Mouse (Mus musculus) midbrain, embryonic 14.5 days (tissue): ENCODE data around the gene Sdc4. TPM values are rescaled to one million over a fixed set of nuclear protein-coding genes. Genes with fewer than 3 reads are reported as not detected.

Experiments used
- ATAC-seq: fragments of 200-750 bp; cut with Nextera tagmentation; 2 replicates; pipeline ENCODE4 v1.8.0; 2017; ENCODE audit warnings: moderate number of reproducible peaks, moderate library complexity; ENCODE audit not compliant: low FRiP score, low TSS enrichment
- DNase-seq: peaks from one replicate; pipeline ENCODE4 v3.0.0-alpha.2; 2015
- H3K27ac ChIP-seq: fragments of 300-500 bp; sonication (generic); replicated peaks from 2 replicates; pipeline ENCODE4 v1.5.1; 2014; ENCODE audit warnings: mild to moderate bottlenecking, low read depth, low read length, moderate library complexity
- H3K27me3 ChIP-seq: fragments of 300-500 bp; sonication (generic); 2 replicates; pipeline ENCODE4 v1.6.1; 2014; ENCODE audit warnings: low read length, control low read depth, mixed read lengths; ENCODE audit not compliant: control insufficient read depth, insufficient read depth
- H3K36me3 ChIP-seq: fragments of 300-500 bp; sonication (generic); 2 replicates; pipeline ENCODE4 v1.6.1; 2014; ENCODE audit warnings: low read length, control low read depth; ENCODE audit not compliant: control insufficient read depth, insufficient read depth
- H3K4me1 ChIP-seq: fragments of 300-500 bp; sonication (generic); 2 replicates; pipeline ENCODE4 v1.6.1; 2014; ENCODE audit warnings: mild to moderate bottlenecking, antibody characterized with exemption, low read length, control low read depth; ENCODE audit not compliant: control insufficient read depth, insufficient read depth
- H3K4me2 ChIP-seq: fragments of 300-500 bp; sonication (generic); 2 replicates; pipeline ENCODE4 v1.6.1; 2014; ENCODE audit warnings: mild to moderate bottlenecking, low read length, moderate library complexity
- H3K4me3 ChIP-seq: fragments of 300-500 bp; sonication (generic); replicated peaks from 2 replicates; pipeline ENCODE4 v1.5.1; 2014; ENCODE audit warnings: low read depth, low read length
- H3K9ac ChIP-seq: fragments of 300-500 bp; sonication (generic); replicated peaks from 2 replicates; pipeline ENCODE4 v1.6.1; 2014; ENCODE audit warnings: mild to moderate bottlenecking, low read length, moderate library complexity
- H3K9me3 ChIP-seq: fragments of 300-500 bp; sonication (generic); 2 replicates; pipeline ENCODE4 v1.6.1; 2016; ENCODE audit warnings: low read length, control low read depth, mixed read lengths; ENCODE audit not compliant: control insufficient read depth
- WGBS: fragments of 180-500 bp; shearing (Covaris S2); extraction: QIAGEN DNeasy Blood & Tissue Kit; methylation state at CpG from one replicate; pipeline ENCODE4 v1.1.7; 2014; 5-methylcytosine and 5-hydroxymethylcytosine counted together
- polyA plus RNA-seq: library from polyadenylated mRNA; unstranded; fragments of >200 nt; fragmentation: Nextera tagmentation; extraction: Ambion mirVana; gene quantifications from 2 replicates; pipeline ENCODE4 v1.2.1, GENCODE M21; 2014

Sdc4 gene
- polyA plus RNA-seq, 1 experiment from 2014 or later = 4.9 TPM

- H3K27me3 ChIP-seq = peaks cover 8% of the 10 kb centered on the region
- H3K4me3 ChIP-seq = no peak overlapping the region
- no peaks in the 10 kb centered on the region for H3K36me3 ChIP-seq
- no peak for ATAC-seq
- H3K9me3 ChIP-seq = no peaks in the 10 kb centered on the region
- DNase-seq = no peak
- no peak overlapping the region for H3K27ac ChIP-seq
- H3K4me2 ChIP-seq = no peak overlapping the region
- H3K4me1 ChIP-seq = no peaks in the 10 kb centered on the region
- 56% methylated on average over 3 of the region's 3 CpGs for WGBS
- no peak overlapping the region for H3K9ac ChIP-seq
These were observed 6.7 kb downstream of the Sdc4 start for GRCm38 (mm10) chr2:164436961-164437360.

GRCm38 (mm10) chr2:164436215-164436913 lies 7.3 kb downstream of the Sdc4 start:
- H3K27ac ChIP-seq = no peak overlapping the region
- H3K4me3 ChIP-seq = no peak overlapping the region
- no peaks in the 10 kb centered on the region for H3K36me3 ChIP-seq
- no peak for DNase-seq
- peaks cover 6% of the 10 kb centered on the region for H3K27me3 ChIP-seq
- 22% methylated on average over 8 of the region's 8 CpGs for WGBS
- H3K4me1 ChIP-seq = no peaks in the 10 kb centered on the region
- H3K9ac ChIP-seq = no peak overlapping the region
- no peak for ATAC-seq
- no peaks in the 10 kb centered on the region for H3K9me3 ChIP-seq
- H3K4me2 ChIP-seq = no peak overlapping the region

GRCm38 (mm10) chr2:164435216-164436090 lies 8.2 kb downstream of the Sdc4 start:
- Histone ChIP-seq H3K9me3 (no peaks in the 10 kb centered on the region), H3K27ac (no peak overlapping the region), H3K4me3 (no peak overlapping the region), H3K9ac (no peak overlapping the region), H3K4me1 (no peaks in the 10 kb centered on the region), H3K27me3 (no peaks in the 10 kb centered on the region), H3K36me3 (no peaks in the 10 kb centered on the region), H3K4me2 (no peak overlapping the region)
- no peak for DNase-seq
- ATAC-seq = no peak
- WGBS = 64% methylated on average over 5 of the region's 5 CpGs

- DNase-seq = no peak
- no peaks in the 10 kb centered on the region for H3K27me3 ChIP-seq
- ATAC-seq = no peak
- no peaks in the 10 kb centered on the region for H3K36me3 ChIP-seq
- WGBS = 84% methylated on average over 3 of the region's 3 CpGs
- H3K4me3 ChIP-seq = no peak overlapping the region
- H3K27ac ChIP-seq = no peak overlapping the region
- no peaks in the 10 kb centered on the region for H3K4me1 ChIP-seq
- no peaks in the 10 kb centered on the region for H3K9me3 ChIP-seq
- H3K4me2 ChIP-seq = no peak overlapping the region
- H3K9ac ChIP-seq = no peak overlapping the region
These were observed 9.0 kb downstream of the Sdc4 start for GRCm38 (mm10) chr2:164434681-164435080.

DNA sequence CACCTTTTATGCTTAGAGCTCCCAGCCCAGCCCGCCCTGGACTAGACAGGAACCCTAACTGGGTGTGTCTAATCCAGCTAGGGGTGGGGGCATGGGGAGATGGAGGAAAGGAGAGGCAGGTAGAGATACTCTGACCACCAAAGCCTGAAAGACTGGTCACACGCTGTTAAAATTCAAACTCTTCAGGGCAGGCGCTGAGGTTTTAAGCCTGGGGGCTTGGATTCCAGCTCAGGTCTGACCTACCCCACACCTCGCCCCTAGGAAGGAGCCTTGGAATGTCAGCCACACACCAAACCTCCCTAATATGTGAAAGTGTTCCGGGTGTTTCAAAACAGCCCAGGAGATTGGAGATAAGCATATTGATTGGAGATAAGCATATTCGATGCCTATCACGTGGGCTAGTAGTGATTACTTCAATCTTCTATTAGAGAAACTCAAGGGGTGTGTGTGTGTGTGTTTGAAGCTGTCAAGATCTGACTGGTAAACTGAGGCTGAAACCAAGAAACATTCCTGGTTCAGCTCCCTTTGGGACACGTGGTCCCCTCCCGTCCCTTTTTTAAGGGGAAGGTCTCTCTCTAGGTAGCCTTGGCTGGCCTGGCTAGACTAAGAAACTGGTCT lies 10.3 kb downstream of the Sdc4 start:
- no peaks in the 10 kb centered on the region for H3K9me3 ChIP-seq
- H3K4me2 ChIP-seq = no peak overlapping the region
- H3K27me3 ChIP-seq = no peaks in the 10 kb centered on the region
- no peak overlapping the region for H3K4me3 ChIP-seq
- H3K9ac ChIP-seq = no peak overlapping the region
- WGBS = 82% methylated on average over 9 of the region's 9 CpGs
- no peaks in the 10 kb centered on the region for H3K4me1 ChIP-seq
- H3K36me3 ChIP-seq = no peaks in the 10 kb centered on the region
- no peak for DNase-seq
- no peak overlapping the region for H3K27ac ChIP-seq
- no peak for ATAC-seq

GRCm38 (mm10) chr2:164432541-164433191 lies 11.0 kb downstream of the Sdc4 start:
- no peak overlapping the region for H3K27ac ChIP-seq
- ATAC-seq (no peak), DNase-seq (no peak)
- H3K9me3 ChIP-seq = no peaks in the 10 kb centered on the region
- H3K27me3 ChIP-seq = no peaks in the 10 kb centered on the region
- H3K9ac ChIP-seq = no peak overlapping the region
- no peak overlapping the region for H3K4me3 ChIP-seq
- H3K4me2 ChIP-seq = no peak overlapping the region
- H3K36me3 ChIP-seq = no peaks in the 10 kb centered on the region
- H3K4me1 ChIP-seq = no peaks in the 10 kb centered on the region
- WGBS = 41% methylated on average over 22 of the region's 22 CpGs

DNA sequence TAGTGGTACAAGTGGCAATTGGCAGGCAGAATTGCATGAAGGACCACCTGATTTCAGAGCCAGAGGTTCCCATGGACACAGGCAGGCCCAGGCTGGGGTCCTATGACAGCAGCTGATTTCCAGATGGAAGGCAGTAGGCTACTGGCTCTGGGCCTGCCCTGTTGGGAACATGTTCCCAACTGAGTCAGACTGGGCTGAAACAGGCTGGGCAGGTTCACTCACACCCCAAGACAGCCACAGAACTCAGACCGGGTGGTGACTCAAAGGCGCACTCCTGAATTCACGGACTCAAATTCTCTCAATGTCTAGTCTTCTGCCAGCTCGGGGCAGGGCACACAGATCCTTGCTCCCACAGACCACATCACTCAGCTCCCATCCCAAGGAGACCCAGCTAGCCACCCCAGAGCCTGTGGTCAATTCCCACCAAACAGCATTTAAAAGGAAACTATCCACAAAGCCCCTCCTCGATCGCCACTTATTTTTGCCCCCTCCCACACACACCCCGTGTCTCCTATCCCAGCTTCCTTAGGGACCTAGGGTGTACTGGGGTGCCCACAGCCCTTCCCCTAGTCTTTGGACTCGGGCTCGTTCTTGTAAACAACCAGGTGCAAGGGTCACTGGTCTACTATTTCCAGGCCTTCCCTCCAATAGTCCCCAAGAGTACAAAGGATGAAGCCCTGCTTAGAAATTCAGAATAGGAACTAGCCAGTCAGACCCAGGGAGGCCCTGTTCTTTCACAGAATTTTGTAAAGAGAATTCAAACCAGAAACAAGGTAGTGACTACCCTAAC lies 11.8 kb downstream of the Sdc4 start:
- 72% methylated on average over 9 of the region's 9 CpGs for WGBS
- ATAC-seq (no peak), DNase-seq (no peak)
- Histone ChIP-seq H3K9ac (no peak overlapping the region), H3K27ac (no peak overlapping the region), H3K36me3 (no peaks in the 10 kb centered on the region), H3K27me3 (no peaks in the 10 kb centered on the region), H3K4me3 (no peak overlapping the region), H3K4me1 (no peaks in the 10 kb centered on the region), H3K4me2 (no peak overlapping the region), H3K9me3 (no peaks in the 10 kb centered on the region)

GRCm38 (mm10) chr2:164430697-164431096 lies 13.0 kb downstream of the Sdc4 start:
- Histone ChIP-seq H3K36me3 (no peaks in the 10 kb centered on the region), H3K27ac (no peak overlapping the region), H3K4me1 (no peaks in the 10 kb centered on the region), H3K9me3 (no peaks in the 10 kb centered on the region), H3K4me3 (no peak overlapping the region), H3K9ac (no peak overlapping the region), H3K27me3 (no peaks in the 10 kb centered on the region), H3K4me2 (no peak overlapping the region)
- no peak for DNase-seq
- ATAC-seq = no peak
- WGBS = 23% methylated on average over 7 of the region's 7 CpGs
